Comparison of ENCODE assay signal across 10 mouse cellular contexts in the genomic region with DNA sequence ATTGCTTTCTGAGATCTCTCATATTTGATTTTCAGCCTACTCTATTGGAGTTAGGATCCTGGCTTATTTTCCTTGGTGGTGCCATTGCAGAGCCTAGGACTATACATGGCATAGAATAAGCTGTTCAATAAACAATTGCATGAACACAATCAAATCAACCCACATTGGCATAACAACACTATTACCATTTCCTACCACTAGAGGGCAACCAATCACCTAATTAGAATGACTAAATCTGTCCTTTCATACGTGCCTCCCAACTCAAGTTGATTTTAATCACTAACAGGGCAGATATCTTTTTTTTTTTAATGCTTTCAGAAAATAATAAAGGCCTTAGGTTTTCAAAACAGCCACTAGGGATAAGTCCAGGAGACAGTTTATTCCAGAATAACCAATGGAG.
A peak's percentile ranks its signal among the peaks of the same experiment; 100 is the strongest.
DNase-seq lines count a peak whose midpoint lies in the region; ATAC-seq and TF ChIP-seq lines count a peak whose summit lies in the region.
"Had no signal": no experiment of that assay in that cellular context is flagged by ENCODE, and none has a peak within 500 bp of the region (broad histone marks: within the 10 kb centered on the region; RNA-seq: fewer than 3 reads in every experiment).

No protein-coding gene starts in this region.

- H3K27me3 ChIP-seq in kidney, postnatal 0 days (ENCODE audit: insufficient read depth, low read length): no peaks in the 10 kb centered on the region
- H3K27me3 ChIP-seq in Patski: peaks cover 16% of the 10 kb centered on the region
- no peaks in the 10 kb centered on the region for H3K27me3 ChIP-seq in midbrain, embryonic 16.5 days (ENCODE audit: control insufficient read depth, insufficient read depth, low read depth, low read length)
- H3K27me3 ChIP-seq: liver, embryonic 15.5 days had no signal

- no peak for ATAC-seq in kidney, postnatal 0 days (replicated peaks; ENCODE audit: low FRiP score, low read depth)
- peak; percentile 69 for ATAC-seq in CD4-positive, CD25-positive, alpha-beta regulatory T cell, adult 4 months
- ATAC-seq in Patski: no peak
- ATAC-seq in midbrain, embryonic 16.5 days: 0 out of 2 replicates have a peak, but pooled peaks have one; percentile 5

- no peak overlapping the region for H3K4me2 ChIP-seq in kidney, postnatal 0 days (ENCODE audit: low read length)
- H3K4me2 ChIP-seq in midbrain, embryonic 16.5 days (ENCODE audit: low read length): no peak overlapping the region
- H3K4me2 ChIP-seq: embryonic facial prominence, embryonic 15.5 days; liver, embryonic 15.5 days had no signal

- H3K4me1 ChIP-seq in kidney, postnatal 0 days (replicated peaks; ENCODE audit: insufficient read depth, low read length): no peaks in the 10 kb centered on the region
- no peaks in the 10 kb centered on the region for H3K4me1 ChIP-seq in midbrain, embryonic 16.5 days (ENCODE audit: control insufficient read depth, insufficient read depth, low read length)
- H3K4me1 ChIP-seq: embryonic facial prominence, embryonic 15.5 days; liver, embryonic 15.5 days had no signal

- POLR2A ChIA-PET in Patski (lab: Charles Lee): no interaction called here

- H3K4me3 ChIP-seq in kidney, postnatal 0 days (replicated peaks; ENCODE audit: low read depth, low read length): no peak overlapping the region
- H3K4me3 ChIP-seq in midbrain, embryonic 16.5 days (ENCODE audit: low read depth, low read length): no peak overlapping the region
- H3K4me3 ChIP-seq: embryonic facial prominence, embryonic 15.5 days; liver, embryonic 15.5 days had no signal

- CTCF ChIA-PET in Patski (lab: Charles Lee): interaction anchor here (0.6 to 1.3 kb wide), 3 partner anchors 13 to 85 kb away, joined by 3 to 4 read pairs (median 3); no protein-coding TSS in a partner anchor

- 0% methylated on average over 1 of the region's 1 CpGs for WGBS in kidney, postnatal 0 days
- 0% methylated on average over 1 of the region's 1 CpGs for WGBS in midbrain, embryonic 16.5 days

- in situ Hi-C loops in Patski (cut with MboI; ENCODE audit: low pct_unique_long_range_greater_than_20kb): loop anchor here (5.0 kb wide), 2 partner anchors 122 to 747 kb away; no protein-coding TSS in a partner anchor

- H3K36me3 ChIP-seq in kidney, postnatal 0 days (ENCODE audit: insufficient read depth, low read length): no peaks in the 10 kb centered on the region
- no peaks in the 10 kb centered on the region for H3K36me3 ChIP-seq in midbrain, embryonic 16.5 days (ENCODE audit: control insufficient read depth, insufficient read depth, low read length)
- H3K36me3 ChIP-seq: embryonic facial prominence, embryonic 15.5 days; liver, embryonic 15.5 days had no signal

- no peak overlapping the region for H3K9ac ChIP-seq in kidney, postnatal 0 days (ENCODE audit: low read depth, low read length)
- H3K9ac ChIP-seq in midbrain, embryonic 16.5 days (ENCODE audit: low read depth, low read length): no peak overlapping the region
- H3K9ac ChIP-seq: embryonic facial prominence, embryonic 15.5 days; liver, embryonic 15.5 days had no signal

- no peaks in the 10 kb centered on the region for H3K9me3 ChIP-seq in kidney, postnatal 0 days (replicated peaks; ENCODE audit: low read length)
- H3K9me3 ChIP-seq in midbrain, embryonic 16.5 days (replicated peaks; ENCODE audit: control insufficient read depth, low read length, poor library complexity, severe bottlenecking): no peaks in the 10 kb centered on the region
- H3K9me3 ChIP-seq: embryonic facial prominence, embryonic 15.5 days; liver, embryonic 15.5 days had no signal

- peak; percentile 84 for DNase-seq in kidney, postnatal 0 days (ENCODE audit: low spot score)
- DNase-seq in kidney, postnatal 10 days: no peak
- no peak for DNase-seq in Patski (ENCODE audit: low read depth, low spot score)
- peak; percentile 61 for DNase-seq in forelimb bud, embryonic 11.5 days (ENCODE audit: low read depth, low spot score)
- DNase-seq in testis, postnatal 14 days (ENCODE audit: low spot score): no peak
- no peak for DNase-seq in urinary bladder, postnatal 36 days (ENCODE audit: low spot score in 2 of 2)

- H3K27ac ChIP-seq in kidney, postnatal 0 days: no peak overlapping the region
- no peak overlapping the region for H3K27ac ChIP-seq in midbrain, embryonic 16.5 days (ENCODE audit: low read length)
- H3K27ac ChIP-seq: embryonic facial prominence, embryonic 15.5 days; liver, embryonic 15.5 days had no signal

- TF ChIP-seq CTCF in kidney, postnatal 0 days (IDR thresholded peaks at IDR 0.05; ENCODE audit: low read depth): peak; percentile 91
- TF ChIP-seq CTCF in Patski (IDR thresholded peaks at IDR 0.05): peak; percentile 52

Comparison
In these comparisons a context has a peak if more than half of its experiments do, and no peak if none do; other contexts are left out.
1. DNase-seq: peak in kidney, postnatal 0 days (single experiment) and forelimb bud, embryonic 11.5 days (single experiment); none in kidney, postnatal 10 days (single experiment), Patski (single experiment), testis, postnatal 14 days (single experiment) and urinary bladder, postnatal 36 days (0 of 2).
2. ATAC-seq: peak in CD4-positive, CD25-positive, alpha-beta regulatory T cell, adult 4 months (single experiment) and midbrain, embryonic 16.5 days (single experiment); none in kidney, postnatal 0 days (single experiment) and Patski (single experiment).